Mouse (Mus musculus) forelimb bud, embryonic 11.5 days (tissue): ENCODE measurements around the gene 9330161L09Rik.

ENCODE experiments used
- DNase-seq: peaks from one replicate; pipeline ENCODE4 v3.0.0-alpha.2; 2012; ENCODE audit warnings: low read depth, low spot score

Gene 9330161L09Rik

GRCm38 (mm10) chr12:103389348-103389727 is 18.3 kb downstream of the 9330161L09Rik start:
- no peak for DNase-seq

GRCm38 (mm10) chr12:103388505-103389347 is 18.9 kb downstream of the 9330161L09Rik start, which contains the start of gene Otub2:
Otub2 (plus strand) TSS chr12:103388682.
- peak; percentile 95 for DNase-seq

- DNase-seq = no peak
Observed at GRCm38 (mm10) chr12:103380226-103380625, 27.4 kb downstream of the 9330161L09Rik start.

- DNase-seq = no peak
Observed at GRCm38 (mm10) chr12:103376774-103377173, 30.8 kb downstream of the 9330161L09Rik start.

GRCm38 (mm10) chr12:103376124-103376523 is 31.5 kb downstream of the 9330161L09Rik start:
- DNase-seq = no peak

- no peak for DNase-seq
Observed at GRCm38 (mm10) chr12:103373530-103374236, 33.9 kb downstream of the 9330161L09Rik start.

GRCm38 (mm10) chr12:103371711-103372110 is 35.9 kb downstream of the 9330161L09Rik start:
- peak; percentile 65 for DNase-seq

GRCm38 (mm10) chr12:103370861-103371260 is 36.8 kb downstream of the 9330161L09Rik start:
- no peak for DNase-seq

GRCm38 (mm10) chr12:103368777-103369176 is 38.8 kb downstream of the 9330161L09Rik start:
- no peak for DNase-seq

GRCm38 (mm10) chr12:103368326-103368669 is 39.3 kb downstream of the 9330161L09Rik start:
- no peak for DNase-seq

GRCm38 (mm10) chr12:103367620-103368325 is 39.8 kb downstream of the 9330161L09Rik start:
- DNase-seq = peak; percentile 76

- DNase-seq = no peak
Observed at GRCm38 (mm10) chr12:103367171-103367570, 40.4 kb downstream of the 9330161L09Rik start.

GRCm38 (mm10) chr12:103362336-103362735 is 45.3 kb downstream of the 9330161L09Rik start:
- no peak for DNase-seq

GRCm38 (mm10) chr12:103361539-103362307 is 45.9 kb downstream of the 9330161L09Rik start:
- no peak for DNase-seq

GRCm38 (mm10) chr12:103360812-103361211 is 46.8 kb downstream of the 9330161L09Rik start:
- DNase-seq = no peak

- no peak for DNase-seq
Observed at GRCm38 (mm10) chr12:103358951-103359801, 48.4 kb downstream of the 9330161L09Rik start.

GRCm38 (mm10) chr12:103358216-103358615 is 49.4 kb downstream of the 9330161L09Rik start:
- no peak for DNase-seq
